Mouse (Mus musculus): ENCODE data around the gene Slc38a5. TPM values are rescaled to one million over a fixed set of nuclear protein-coding genes. Genes with fewer than 3 reads are reported as not detected.
"Not testable (repeated sequence)": the region's sequence is repeated elsewhere in the genome, so short reads cannot be mapped to it uniquely, and the experiment has no call there.

Slc38a5 gene
- total RNA-seq, 2 experiments from 2014 or later, result not detected

DNA sequence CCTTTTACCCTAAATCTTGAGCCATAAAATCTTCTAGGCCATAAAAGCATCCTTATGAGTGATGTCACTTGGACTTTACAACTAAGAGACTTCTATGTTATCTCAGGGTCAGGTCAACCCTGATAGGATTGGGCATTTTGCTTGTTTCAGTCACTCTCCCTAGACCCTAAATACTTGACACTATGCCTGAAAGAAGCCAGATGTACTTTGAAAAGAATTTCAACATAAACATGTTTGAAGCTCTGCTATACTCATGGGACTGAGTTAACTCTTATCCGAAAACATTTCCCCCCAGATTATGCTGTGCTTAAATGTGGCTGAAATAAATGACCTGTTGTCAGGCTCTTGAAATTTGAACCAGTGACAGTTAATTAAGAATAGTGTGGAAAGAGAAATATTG lies 38.4 kb downstream of the Slc38a5 start:
- DNase-seq (ENCODE audit: low spot score), result no peak

- not testable (repeated sequence) for DNase-seq (ENCODE audit: low spot score)
These were observed 44.0 kb downstream of the Slc38a5 start for GRCm38 (mm10) chrX:8314905-8315304.

DNA sequence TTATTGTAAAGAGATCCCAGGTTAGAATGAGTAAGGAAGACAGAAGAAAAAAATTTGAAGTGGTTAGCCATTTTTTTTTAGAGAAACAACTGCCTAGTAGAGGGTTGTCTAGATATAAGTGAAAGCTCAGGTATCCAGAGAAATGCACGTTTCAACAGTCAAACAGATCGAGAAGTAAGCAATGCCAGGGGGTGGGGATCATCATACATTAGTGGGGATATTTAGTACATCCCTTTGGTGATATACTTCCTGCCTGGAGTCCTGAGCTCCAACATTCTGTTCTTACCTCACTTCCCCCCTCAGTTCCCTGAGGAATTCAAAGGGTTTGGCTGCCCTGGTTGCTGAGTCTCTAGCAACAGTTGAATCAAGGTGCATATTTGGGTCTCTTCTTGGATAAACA lies 56.2 kb downstream of the Slc38a5 start, which contains the start of gene Ssxb10:
Gene Ssxb10 (plus strand): TSS at position 301 of the 400 bp plus-strand sequence.
- DNase-seq (ENCODE audit: low spot score), result no peak

Other genes with a start within 250 kb of the Slc38a5 start
- 1 to 10 TPM; 4.5 TPM for gene Suv39h1, start 196.4 kb upstream of the Slc38a5 start, total RNA-seq (2021)
- gene Was, start 180.6 kb upstream of the Slc38a5 start, total RNA-seq (2021), result under 1 TPM; 0.21 to 0.52 TPM
- gene Wdr13, start 138.2 kb upstream of the Slc38a5 start, total RNA-seq (2021), result 10 to 100 TPM in 1 of 2 experiments, 1 to 10 TPM in 1; 8.7 to 10.1 TPM
- 10 to 100 TPM; 48.0 to 90.4 TPM for gene Rbm3, start 125.3 kb upstream of the Slc38a5 start, total RNA-seq (2021)
- 1 to 10 TPM; 2.7 to 4.1 TPM for gene Tbc1d25, start 95.0 kb upstream of the Slc38a5 start, total RNA-seq (2021)
- gene Ebp, start 77.6 kb upstream of the Slc38a5 start, total RNA-seq (2021), result 1 to 10 TPM; 6.8 to 8.3 TPM
- gene Porcn, start 64.6 kb upstream of the Slc38a5 start, total RNA-seq (2021), result 1 to 10 TPM; 4.3 to 4.4 TPM
- 10 to 100 TPM; 13.3 to 14.0 TPM for gene Ftsj1, start 18.7 kb upstream of the Slc38a5 start, total RNA-seq (2021)
- gene Ssxb10, start 56.3 kb downstream of the Slc38a5 start, total RNA-seq (2021), result not detected
- gene Ssxb9, start 95.8 kb downstream of the Slc38a5 start, total RNA-seq (2021), result not detected
- gene Ssxb1, start 142.2 kb downstream of the Slc38a5 start, total RNA-seq (2021), result not detected
- gene Ssxb2, start 190.6 kb downstream of the Slc38a5 start, total RNA-seq (2021), result not detected

All from gastrocnemius, adult 18-20 months (tissue).